8 mouse cellular contexts compared by ENCODE assay signal in the genomic region with DNA sequence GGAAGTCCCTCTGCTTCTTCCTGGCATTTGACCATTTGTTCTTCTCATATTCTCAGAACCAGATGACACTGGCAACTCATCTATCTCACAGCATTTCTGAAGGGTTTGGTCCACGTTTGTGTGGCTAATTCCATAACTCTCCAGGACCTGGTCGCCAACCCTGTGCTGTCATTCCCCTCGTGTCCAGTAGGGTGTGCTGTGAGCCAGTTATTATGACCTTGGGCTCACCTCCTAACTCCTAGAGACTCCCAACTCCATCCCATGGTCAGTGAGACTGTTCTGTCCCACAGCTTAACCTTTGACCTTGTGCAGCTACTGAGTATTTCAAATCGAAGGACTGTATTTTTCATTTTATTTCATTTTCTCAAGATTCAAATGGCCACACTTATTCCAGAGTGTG. TPM values are rescaled to one million over a fixed set of nuclear protein-coding genes. Genes with fewer than 3 reads are reported as not detected.
A peak's percentile ranks its signal among the peaks of the same experiment; 100 is the strongest.
DNase-seq lines count a peak whose midpoint lies in the region; TF ChIP-seq lines count a peak whose summit lies in the region.

No protein-coding gene starts in this region.

- TF ChIP-seq EP300 in ES-Bruce4 (IDR thresholded peaks at IDR 0.05; ENCODE audit: insufficient read depth, low read depth, low read length): no peak

- H3K9me3 ChIP-seq in ES-Bruce4 (replicated peaks; ENCODE audit: control insufficient read depth, insufficient read depth, low read length, poor library complexity, severe bottlenecking): no peaks in the 10 kb centered on the region

- H3K4me3 ChIP-seq in ES-Bruce4 (ENCODE audit: low read depth, low read length): no peak overlapping the region
- no peak overlapping the region for H3K4me3 ChIP-seq in lung, adult 2 months (replicated peaks; ENCODE audit: extremely low read depth, low read depth, low read length)

- peak; percentile 94 for TF ChIP-seq CTCF in ES-Bruce4 (IDR thresholded peaks at IDR 0.05; ENCODE audit: low read depth, low read length)
- peak; percentile 99 for TF ChIP-seq CTCF in lung, adult 2 months (IDR thresholded peaks at IDR 0.05; ENCODE audit: insufficient read depth, low read length)

- WGBS in lung, adult 2 months: 6% methylated on average over 4 of the region's 4 CpGs

- H3K36me3 ChIP-seq in ES-Bruce4 (ENCODE audit: control insufficient read depth, insufficient read depth, low read length, poor library complexity, severe bottlenecking): no peaks in the 10 kb centered on the region

- H3K9ac ChIP-seq in ES-Bruce4 (ENCODE audit: low read depth, poor library complexity, severe bottlenecking): no peak overlapping the region

- peaks cover 2% of the 10 kb centered on the region for H3K4me1 ChIP-seq in ES-Bruce4 (ENCODE audit: control insufficient read depth, insufficient read depth, low read length)
- H3K4me1 ChIP-seq in lung, adult 2 months (ENCODE audit: control insufficient read depth, insufficient read depth, low read length): no peaks in the 10 kb centered on the region

- DNase-seq in 3T3-L1 (ENCODE audit: low read depth, low spot score): peak; percentile 93
- DNase-seq in c-Kit-positive CD71-positive TER-119-positive erythroid progenitor cells, embryonic 14.5 days (ENCODE audit: low spot score): peak; percentile 64
- DNase-seq in frontal cortex, postnatal 36 days (ENCODE audit: low spot score in 2 of 2): peak; percentile 63 to 75
- DNase-seq in kidney, postnatal 36 days: peak; percentile 69 to 84
- peak; percentile 75 for DNase-seq in lung, adult 2 months
- peak; percentile 58 for DNase-seq in right cerebral cortex, postnatal 14 days
- peak; percentile 74 for DNase-seq in urinary bladder, postnatal 14 days (ENCODE audit: low spot score)

- no peaks in the 10 kb centered on the region for H3K27me3 ChIP-seq in ES-Bruce4 (ENCODE audit: control insufficient read depth, insufficient read depth, low read length, poor library complexity, severe bottlenecking)

- no peak overlapping the region for H3K27ac ChIP-seq in ES-Bruce4 (ENCODE audit: insufficient read depth, low read length)

- no peak for TF ChIP-seq POLR2A in ES-Bruce4 (IDR thresholded peaks at IDR 0.05; ENCODE audit: insufficient read depth, low read length)
- TF ChIP-seq POLR2A in lung, adult 2 months (IDR thresholded peaks at IDR 0.05; ENCODE audit: borderline replicate concordance, extremely low read depth, low read depth, low read length): no peak

RNA-seq across cellular contexts. Expression of a gene that starts 3.6 kb away (rescaled TPM):
- 0.56 and 0.85 TPM in 2 replicates for polyA plus RNA-seq in ES-Bruce4 (2011; ENCODE audit: insufficient read depth, insufficient read length, low read depth, missing spikeins)
- not detected in 2 replicates for polyA plus RNA-seq in lung, adult 2 months (2012; rRNA removed)

RNA-seq across cellular contexts. Expression of a gene that starts 4.4 kb away (rescaled TPM):
- 103 and 112 TPM in 2 replicates for polyA plus RNA-seq in ES-Bruce4 (2011; ENCODE audit: insufficient read depth, insufficient read length, low read depth, missing spikeins)
- 28.2 and 42.9 TPM in 2 replicates for polyA plus RNA-seq in lung, adult 2 months (2012; rRNA removed)

RNA-seq across cellular contexts. Expression of a gene that starts 29.3 kb away (rescaled TPM):
- 7.0 and 9.1 TPM in 2 replicates for polyA plus RNA-seq in ES-Bruce4 (2011; ENCODE audit: insufficient read depth, insufficient read length, low read depth, missing spikeins)
- 87.4 and 123 TPM in 2 replicates for polyA plus RNA-seq in lung, adult 2 months (2012; rRNA removed)

RNA-seq across cellular contexts. Expression of a gene that starts 41.8 kb away (rescaled TPM):
- 36.4 and 37.2 TPM in 2 replicates for polyA plus RNA-seq in ES-Bruce4 (2011; ENCODE audit: insufficient read depth, insufficient read length, low read depth, missing spikeins)
- polyA plus RNA-seq in lung, adult 2 months (2012; rRNA removed): 38.6 and 46.3 TPM in 2 replicates
